Mouse (Mus musculus) cerebellum, adult 2 months (tissue): Measurements from ENCODE around the gene Vipr1. TPM values are rescaled to one million over a fixed set of nuclear protein-coding genes. Genes with fewer than 3 reads are reported as not detected.

ENCODE experiments used
- DNase-seq, 2 experiments: peaks; one replicate each; pipeline ENCODE4 v3.0.0; 2021
- H3K27ac ChIP-seq: fragments of 200-500 bp; 2 replicates; pipeline ENCODE4 v1.5.1; 2012; ENCODE audit warnings: low read length, control low read depth, inconsistent platforms; ENCODE audit not compliant: insufficient read depth
- H3K27me3 ChIP-seq: fragments of 200-500 bp; 2 replicates; pipeline ENCODE4 v1.6.1; 2012; ENCODE audit warnings: inconsistent platforms, mild to moderate bottlenecking, low read length, moderate library complexity; ENCODE audit not compliant: control insufficient read depth, insufficient read depth
- H3K4me1 ChIP-seq: fragments of 200-500 bp; 2 replicates; pipeline ENCODE4 v1.6.1; 2011; ENCODE audit warnings: low read length; ENCODE audit not compliant: control insufficient read depth, insufficient read depth
- H3K4me3 ChIP-seq: fragments of 200-500 bp; replicated peaks from 2 replicates; pipeline ENCODE3; 2011; ENCODE audit warnings: mild to moderate bottlenecking, low read depth, low read length, control low read depth; ENCODE audit not compliant: insufficient read depth
- CTCF ChIP-seq: fragments of 200-500 bp; IDR thresholded peaks from 2 replicates; pipeline ENCODE4 v1.5.1; 2011; ENCODE audit warnings: low read depth, mild to moderate bottlenecking, control low read depth, low read length, moderate library complexity, borderline replicate concordance; ENCODE audit not compliant: insufficient read depth
- POLR2A ChIP-seq: fragments of 200-500 bp; IDR thresholded peaks from 2 replicates; pipeline ENCODE4 v1.6.1; 2011; ENCODE audit warnings: low read length, control low read depth, borderline replicate concordance; ENCODE audit not compliant: insufficient read depth
- WGBS: fragments of 180-500 bp; shearing (Covaris S2); methylation state at CpG from one replicate; pipeline ENCODE4 v1.1.7; 2018; 5-methylcytosine and 5-hydroxymethylcytosine counted together
- polyA plus RNA-seq: library from polyadenylated mRNA; depleted of rRNA; stranded (reverse); fragments of >200 nt; gene quantifications from 2 replicates; pipeline ENCODE4 v1.2.3, GENCODE M21; 2012; rRNA removed

Gene Vipr1
- polyA plus RNA-seq, 1 experiment: 5.2 TPM

DNA sequence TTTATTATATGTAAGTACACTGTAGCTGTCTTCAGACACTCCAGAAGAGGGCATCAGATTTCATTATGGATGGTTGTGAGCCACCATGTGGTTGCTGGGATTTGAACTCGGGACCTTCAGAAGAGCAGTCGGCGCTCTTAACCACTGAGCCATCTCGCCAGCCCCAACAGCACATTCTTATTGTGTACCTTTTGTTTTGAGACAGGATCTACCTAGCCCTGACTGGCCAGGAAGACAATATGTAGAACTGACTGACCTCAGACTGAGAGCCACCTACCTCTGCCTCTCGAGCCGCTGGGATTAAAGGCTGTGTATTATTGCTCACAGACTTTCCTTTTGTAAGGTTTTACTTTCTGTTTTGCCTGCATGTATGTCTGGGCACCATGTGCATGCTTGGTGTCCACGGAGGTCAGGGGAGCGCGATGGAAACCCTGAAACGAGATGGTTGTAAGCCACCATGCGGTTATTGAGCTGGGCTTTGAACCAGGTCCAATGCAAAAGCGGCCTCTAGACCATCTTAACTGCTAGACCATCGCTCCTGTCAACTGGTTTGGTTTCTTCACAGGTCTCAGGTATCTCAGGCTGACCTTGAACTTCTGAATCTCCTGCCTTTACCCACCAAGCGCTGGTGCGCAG, 75.7 kb downstream of the Vipr1 start:
- no peak for DNase-seq
- peak overlapping the region; percentile 57 for H3K4me3 ChIP-seq
- H3K27ac ChIP-seq: peak overlapping the region; percentile 59
- no peak for TF ChIP-seq POLR2A
- TF ChIP-seq CTCF: no peak
- WGBS: 63% methylated on average over 15 of the region's 15 CpGs
- no peaks in the 10 kb centered on the region for H3K27me3 ChIP-seq
- H3K4me1 ChIP-seq: peaks cover 5% of the 10 kb centered on the region; the same call in 1 of the 2 replicates

DNA sequence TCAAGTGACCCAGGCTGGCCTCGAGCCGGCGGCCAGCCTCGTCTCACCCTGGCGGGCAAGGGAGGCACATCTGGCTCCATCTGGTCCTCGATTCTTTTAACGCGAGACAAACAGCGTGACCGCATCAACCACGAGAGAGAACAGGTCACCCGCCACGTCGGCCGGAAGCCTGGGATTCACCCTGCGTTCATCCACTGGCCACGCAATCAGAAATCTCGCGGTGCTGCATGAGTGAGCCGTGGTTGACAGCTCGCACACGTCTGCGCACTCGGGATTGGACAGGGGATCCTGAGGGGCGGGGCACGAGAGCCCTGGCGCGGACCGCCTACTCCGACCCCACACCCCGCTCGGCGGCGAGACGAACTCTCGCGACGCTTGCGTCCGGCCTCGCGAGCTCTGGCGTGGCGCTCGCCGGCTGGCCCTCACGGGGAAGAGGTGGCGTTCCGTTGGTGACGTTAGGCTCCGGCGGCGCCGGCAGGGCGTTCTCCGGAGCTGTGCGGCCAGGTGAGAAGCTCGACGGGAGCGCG, 76.3 kb downstream of the Vipr1 start, which contains the start of gene Nktr:
Nktr (plus strand) TSS at position 378 of the 527 bp plus-strand sequence.
- no peak; the same call in 1 of the 2 replicates for TF ChIP-seq CTCF
- TF ChIP-seq POLR2A: peak; percentile 90
- under 1% methylated on average over 61 of the region's 61 CpGs for WGBS
- peak within 1 kb of the TSS; percentile 100 for H3K4me3 ChIP-seq

DNA sequence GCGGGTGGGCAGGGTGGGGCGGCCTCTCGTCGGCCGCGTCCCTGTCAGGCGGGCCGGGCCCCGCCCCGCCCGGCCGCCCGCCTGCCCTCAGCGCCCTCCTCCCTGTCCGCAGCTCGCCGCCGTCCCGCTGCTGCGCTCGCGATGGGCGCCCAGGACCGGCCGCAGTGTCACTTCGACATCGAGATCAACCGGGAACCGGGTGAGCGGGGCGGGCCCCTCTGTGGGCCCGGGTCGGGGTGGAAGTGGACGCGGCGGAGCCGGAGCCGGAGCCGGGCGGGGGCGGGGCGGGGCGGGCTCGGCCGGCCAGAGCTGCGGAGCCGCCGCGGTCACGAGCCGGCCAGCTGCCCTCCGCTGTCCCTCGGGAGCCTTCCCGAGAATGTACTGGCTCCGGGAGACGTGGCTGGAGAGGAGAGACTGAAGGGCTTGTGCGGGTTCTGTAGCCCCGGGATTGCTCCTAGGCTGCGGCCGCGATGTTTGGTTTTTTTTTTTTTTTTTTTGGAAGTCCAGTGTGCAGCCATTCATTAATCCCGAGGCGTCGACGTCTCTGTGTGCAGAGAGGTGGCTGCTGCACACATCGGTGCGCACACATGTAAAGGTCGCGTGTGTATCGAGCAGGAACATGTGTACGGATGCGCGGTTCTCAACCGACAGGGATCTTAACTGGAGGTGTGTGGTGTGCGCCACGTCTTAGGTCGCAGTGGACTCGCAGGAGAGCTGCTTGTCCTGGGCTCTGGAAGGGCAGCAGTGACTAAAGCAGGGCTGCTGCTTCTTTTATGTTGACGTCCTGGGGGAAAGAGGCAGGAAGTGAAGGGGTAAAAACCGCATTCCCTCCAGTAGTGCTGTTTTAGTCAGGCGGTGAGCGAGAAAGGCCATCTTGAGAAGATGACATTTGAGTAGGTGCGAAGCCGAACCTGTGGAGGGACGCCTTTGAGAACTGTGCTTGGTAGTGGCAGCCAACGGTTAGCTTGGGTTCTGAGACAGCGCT, 77.1 kb downstream of the Vipr1 start:
- WGBS: 1% methylated on average over 74 of the region's 87 CpGs
- Histone ChIP-seq H3K4me1 (peaks cover 5% of the 10 kb centered on the region; the same call in 1 of the 2 replicates), H3K27ac (peak overlapping the region; percentile 15), H3K27me3 (no peaks in the 10 kb centered on the region), H3K4me3 (peak overlapping the region; percentile 100)
- DNase-seq: peak in 1 of 2 experiments; percentile 48
- no peak for TF ChIP-seq CTCF
- no peak for TF ChIP-seq POLR2A

More for the DNA sequence above, 76.3 kb downstream of the Vipr1 start, which contains the start of gene Nktr:
- Histone ChIP-seq H3K27me3 (no peaks in the 10 kb centered on the region), H3K27ac (peak within 1 kb of the TSS; percentile 59), H3K4me1 (peaks cover 5% of the 10 kb centered on the region; the same call in 1 of the 2 replicates)
- DNase-seq: peak; percentile 97 to 99

Other genes with a start within 250 kb of the Vipr1 start
- gene Cck, start 147.0 kb upstream of the Vipr1 start, polyA plus RNA-seq: 162 and 188 TPM in 2 replicates
- gene Lyzl4, start 620 bp upstream of the Vipr1 start, polyA plus RNA-seq: 0.38 and 0.63 TPM in 2 replicates
- 12.3 and 13.8 TPM in 2 replicates for gene Sec22c, start 62.8 kb downstream of the Vipr1 start, polyA plus RNA-seq
- 147 TPM in 2 replicates for gene Ss18l2, start 67.6 kb downstream of the Vipr1 start, polyA plus RNA-seq
- gene Nktr, start 76.5 kb downstream of the Vipr1 start, polyA plus RNA-seq: 130 and 145 TPM in 2 replicates
- gene Zfp651, start 116.6 kb downstream of the Vipr1 start, polyA plus RNA-seq: 67.9 and 68.5 TPM in 2 replicates
- 0.29 and 0.51 TPM in 2 replicates for gene Klhl40, start 134.9 kb downstream of the Vipr1 start, polyA plus RNA-seq
- gene Hhatl, start 149.8 kb downstream of the Vipr1 start, polyA plus RNA-seq: 43.9 and 46.5 TPM in 2 replicates
- gene Ccdc13, start 196.7 kb downstream of the Vipr1 start, polyA plus RNA-seq: 15.1 and 18.5 TPM in 2 replicates
- gene Higd1a, start 215.6 kb downstream of the Vipr1 start, polyA plus RNA-seq: 125 and 128 TPM in 2 replicates